Mouse (Mus musculus): ENCODE data around the gene Trim24.

Trim24 gene

DNA sequence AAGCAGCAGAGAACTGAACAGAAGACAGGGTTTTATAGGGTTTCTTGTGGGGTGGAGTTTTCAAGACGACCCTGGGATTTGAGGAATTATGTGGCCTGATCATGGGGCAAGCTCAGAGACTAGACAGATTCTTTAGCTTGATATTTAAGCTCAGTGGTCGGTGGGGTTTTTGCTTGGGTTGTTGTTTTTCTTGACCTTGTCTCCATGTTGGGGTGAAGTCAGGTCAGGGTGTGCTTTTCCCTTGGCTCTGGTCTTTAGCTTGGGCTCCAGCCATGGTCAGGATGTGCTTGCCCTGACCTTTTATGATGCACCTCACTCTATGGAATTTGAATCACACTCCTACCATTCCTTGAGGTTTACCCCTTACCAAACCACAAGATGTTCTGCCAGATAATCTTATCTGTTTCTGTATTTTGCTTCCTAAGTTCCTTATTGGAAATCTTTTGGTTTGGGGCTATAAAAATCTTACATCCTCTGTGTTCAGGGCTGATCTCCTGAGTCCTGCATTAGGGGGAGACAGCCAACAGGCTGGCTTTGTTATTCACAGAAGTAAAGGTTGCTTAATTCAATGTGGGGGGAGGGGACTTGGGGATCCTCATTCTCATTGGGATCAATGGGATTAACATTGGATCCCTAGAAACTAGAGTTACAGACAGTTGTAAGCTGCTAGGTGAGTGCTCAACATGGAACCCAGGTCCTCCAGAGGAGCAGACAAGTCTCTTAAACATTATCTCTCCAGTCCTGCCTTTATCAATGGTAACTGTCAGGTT, 6.5 kb upstream of the Trim24 start:
- no peak for DNase-seq

DNA sequence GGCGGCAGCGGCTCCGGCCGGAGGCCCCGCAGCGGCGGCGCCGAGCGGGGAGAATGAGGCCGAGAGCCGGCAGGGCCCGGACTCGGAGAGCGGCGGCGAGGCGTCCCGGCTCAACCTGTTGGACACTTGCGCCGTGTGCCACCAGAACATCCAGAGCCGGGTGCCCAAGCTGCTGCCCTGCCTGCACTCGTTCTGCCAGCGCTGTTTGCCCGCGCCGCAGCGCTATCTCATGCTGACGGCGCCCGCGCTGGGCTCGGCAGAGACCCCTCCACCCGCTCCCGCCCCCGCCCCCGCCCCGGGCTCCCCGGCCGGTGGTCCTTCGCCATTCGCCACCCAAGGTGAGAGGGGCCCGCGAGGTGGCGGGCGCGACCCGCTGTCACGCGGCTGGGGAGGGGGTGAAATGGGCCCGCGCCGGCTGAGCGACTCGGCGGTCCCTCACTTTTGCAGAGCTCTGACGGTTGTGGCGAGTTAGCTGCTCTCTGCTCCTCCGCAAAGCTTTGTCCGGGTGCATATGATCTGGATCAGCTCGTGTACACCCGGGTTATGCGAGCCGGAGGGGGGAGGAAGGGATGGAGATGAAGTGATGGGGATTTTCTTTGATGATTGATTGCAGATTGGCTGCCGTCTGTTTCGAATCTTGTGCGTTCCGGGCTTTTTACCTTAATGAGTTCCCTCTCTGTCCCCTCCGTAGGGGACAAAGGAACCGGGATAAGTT, 683 bp downstream of the Trim24 start:
- peak; percentile 54 to 74 for DNase-seq

DNA sequence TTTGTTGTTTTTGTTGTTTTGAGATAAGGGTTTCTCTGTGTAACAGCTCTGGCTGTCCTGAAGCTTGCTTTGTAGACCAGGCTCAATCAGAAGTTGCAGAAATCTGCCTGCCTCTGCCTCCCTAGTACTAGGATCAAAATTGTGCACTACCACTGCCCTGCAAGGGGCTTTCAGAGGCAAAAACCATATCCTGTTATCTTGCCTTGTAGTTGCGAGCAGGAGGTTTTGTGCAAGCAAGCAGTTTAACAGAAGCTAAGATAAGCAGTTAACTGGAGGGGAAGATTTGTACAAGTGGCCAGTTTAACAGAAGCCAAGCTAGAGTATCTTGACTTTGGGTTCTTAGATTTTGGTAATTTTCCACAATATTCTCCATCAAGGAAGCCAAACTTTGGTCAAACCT, 2.2 kb downstream of the Trim24 start:
- DNase-seq, result no peak

DNA sequence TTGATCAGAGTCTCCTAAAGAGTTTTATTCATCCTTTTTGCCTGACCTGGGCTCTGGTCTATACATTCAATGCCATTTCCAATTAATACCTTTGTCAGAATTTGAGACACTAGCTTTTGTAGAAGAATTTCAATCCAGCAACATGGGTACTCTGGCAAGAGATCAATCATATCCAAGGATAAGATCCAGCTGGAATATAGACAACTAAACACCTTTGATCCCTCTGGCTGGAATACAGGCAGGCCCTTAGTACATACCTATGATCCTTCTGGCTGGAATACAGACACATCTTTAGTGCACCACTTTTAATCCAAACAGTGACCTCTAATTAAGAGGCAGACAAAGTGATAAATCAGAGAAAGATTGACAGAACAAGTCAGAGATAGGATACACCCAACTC, 3.1 kb downstream of the Trim24 start:
- DNase-seq, result no peak

DNA sequence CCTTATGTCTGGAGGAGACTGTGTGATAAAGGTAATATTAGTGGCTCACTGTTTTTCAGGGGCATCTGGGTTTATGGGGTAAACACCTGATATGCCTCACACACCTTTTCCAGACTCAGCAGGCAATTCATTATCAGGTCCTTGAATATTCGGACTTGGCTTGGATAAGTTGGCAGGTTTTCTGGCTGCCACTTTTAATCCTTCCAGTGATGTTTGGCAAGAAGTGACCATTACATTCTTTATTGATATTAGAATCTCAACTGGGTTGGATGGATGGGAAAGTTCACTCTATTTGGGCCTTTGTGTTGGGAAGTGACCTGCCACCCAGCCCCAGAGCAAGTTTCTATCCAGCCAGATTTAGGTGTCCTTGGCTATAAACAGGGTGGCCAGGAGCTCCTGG, 7.6 kb downstream of the Trim24 start:
- DNase-seq, result no peak

DNA sequence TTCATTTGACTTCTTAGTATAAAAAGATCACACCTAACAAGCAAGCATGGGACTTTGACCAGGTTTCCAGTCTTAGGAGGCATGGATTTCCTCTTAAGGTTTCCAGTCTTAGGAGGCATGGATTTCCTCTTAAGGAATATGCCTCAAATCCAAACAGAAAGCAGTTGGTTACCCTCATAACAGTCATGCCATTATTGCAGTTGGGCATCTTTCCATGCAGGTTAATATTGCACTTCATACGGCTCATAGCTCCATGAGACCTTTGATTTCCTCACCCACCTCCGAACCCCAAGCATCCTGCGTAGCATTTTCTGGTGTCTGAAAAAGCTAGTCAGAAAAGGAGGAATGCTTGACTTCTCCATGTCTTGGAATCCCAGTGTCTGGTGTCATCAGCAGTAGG, 10.0 kb downstream of the Trim24 start:
- DNase-seq, result peak in 1 of 2 experiments; percentile 24

DNA sequence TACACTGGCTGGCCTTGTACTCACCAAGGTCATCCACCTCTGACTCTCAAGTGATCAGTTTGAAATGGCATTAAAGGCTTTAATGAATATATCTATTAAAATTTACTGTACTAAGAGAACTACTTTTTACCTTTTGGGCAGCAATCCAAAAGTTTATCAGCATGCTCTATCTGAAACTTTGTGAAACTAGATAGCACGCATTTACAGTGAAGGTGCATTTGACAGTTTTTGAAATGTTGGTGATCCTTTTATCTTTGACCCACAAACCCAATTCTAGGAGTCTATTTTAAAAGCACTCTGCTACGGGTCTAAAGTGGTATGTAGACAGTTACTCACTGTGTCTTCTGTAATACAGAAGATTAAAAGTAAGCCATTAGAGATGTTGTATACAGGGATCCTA, 23.0 kb downstream of the Trim24 start:
- no peak for DNase-seq

DNA sequence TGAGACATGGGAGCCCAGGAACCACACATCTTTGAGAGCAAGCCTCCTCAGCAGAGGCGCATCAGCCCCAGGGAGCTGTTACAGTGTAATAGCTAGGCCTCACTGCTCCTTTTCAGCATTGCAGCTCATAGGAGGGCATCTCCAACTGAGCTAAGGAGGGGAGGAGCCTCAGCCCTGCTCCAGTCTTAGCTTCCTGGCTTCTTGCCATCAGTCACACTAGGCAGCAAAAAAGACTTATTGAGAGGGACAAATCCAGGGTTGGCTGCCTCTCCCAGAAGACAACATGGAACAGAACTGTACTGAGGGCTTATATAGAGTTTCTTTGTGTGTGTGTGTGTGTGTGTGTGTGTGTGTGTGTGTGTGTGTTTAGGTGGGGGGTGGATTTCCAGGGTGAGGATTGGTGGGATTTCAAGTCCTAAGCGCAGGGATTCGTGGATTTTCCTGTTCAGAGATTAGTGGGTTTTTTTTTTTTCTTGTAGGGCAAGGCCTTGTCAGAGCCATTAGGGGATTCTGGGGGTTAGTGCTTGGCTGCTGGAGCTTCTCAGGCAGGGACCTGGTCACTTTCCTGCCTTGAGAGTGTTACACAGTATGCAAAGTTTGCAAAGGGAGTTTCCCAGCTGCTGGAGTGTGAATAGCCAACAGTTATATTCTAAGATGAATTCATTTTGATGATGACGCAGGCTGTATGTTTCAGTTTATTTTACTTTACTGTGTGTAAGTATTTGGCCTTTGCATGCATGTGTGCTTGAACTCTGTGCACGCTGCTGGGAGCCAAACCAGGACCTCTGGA, 25.2 kb downstream of the Trim24 start:
- DNase-seq, result peak; percentile 67 to 72

DNA sequence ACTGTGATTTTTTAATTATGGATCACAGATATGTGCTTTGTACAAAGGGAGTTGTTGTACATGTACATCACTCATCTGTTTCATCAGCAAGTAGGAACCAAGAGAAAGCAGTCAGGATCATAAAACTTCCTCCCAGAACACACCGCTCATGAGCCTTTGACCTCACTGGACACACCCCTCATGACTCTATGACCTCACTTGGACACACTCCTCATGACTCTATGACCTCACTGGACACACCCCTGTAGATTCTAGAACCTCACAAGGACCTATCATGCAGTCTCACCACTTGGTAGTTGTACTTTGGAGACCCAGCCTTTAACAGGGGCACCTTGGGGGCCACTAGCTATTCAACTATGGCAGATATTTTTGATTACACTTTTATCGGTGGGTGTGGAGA, 29.6 kb downstream of the Trim24 start:
- DNase-seq, result no peak

DNA sequence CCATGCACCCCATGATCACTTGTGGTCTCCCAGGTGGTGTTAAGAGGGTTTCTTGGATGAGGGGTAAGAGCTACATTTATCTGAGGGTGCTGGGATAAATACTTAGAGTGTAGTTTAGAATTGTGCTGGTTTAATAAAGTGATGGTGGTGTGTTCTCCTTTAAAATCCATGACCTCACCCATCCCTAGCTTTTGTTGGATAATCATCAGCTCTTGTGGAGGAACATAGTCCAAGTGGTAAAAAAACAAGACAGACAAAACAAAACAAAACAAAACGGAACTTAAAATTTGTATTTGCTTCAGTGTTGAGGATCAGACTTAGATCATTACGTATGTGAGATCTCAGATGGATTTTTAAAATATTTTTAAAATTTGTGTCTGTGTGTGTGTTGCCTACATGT, 31.2 kb downstream of the Trim24 start:
- no peak for DNase-seq

DNA sequence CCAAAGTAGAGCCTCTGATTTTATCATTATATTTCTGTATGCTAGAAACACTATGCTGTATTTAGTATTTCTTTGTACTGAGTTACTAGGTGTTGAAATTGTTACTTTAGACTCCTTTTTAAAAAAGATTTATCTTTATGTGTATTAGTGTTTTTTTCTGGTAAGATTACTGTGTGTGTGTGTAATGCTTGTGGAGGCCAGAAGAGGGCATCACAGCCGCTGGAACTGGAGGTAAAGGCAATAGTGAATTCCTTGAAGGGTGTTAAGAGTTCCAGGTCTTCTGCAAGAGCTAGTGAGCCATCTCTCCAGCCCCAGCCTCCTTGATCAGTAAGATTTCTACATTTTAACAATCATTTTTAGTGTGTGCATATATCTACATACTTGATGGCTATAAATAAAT, 33.2 kb downstream of the Trim24 start:
- no peak for DNase-seq

DNA sequence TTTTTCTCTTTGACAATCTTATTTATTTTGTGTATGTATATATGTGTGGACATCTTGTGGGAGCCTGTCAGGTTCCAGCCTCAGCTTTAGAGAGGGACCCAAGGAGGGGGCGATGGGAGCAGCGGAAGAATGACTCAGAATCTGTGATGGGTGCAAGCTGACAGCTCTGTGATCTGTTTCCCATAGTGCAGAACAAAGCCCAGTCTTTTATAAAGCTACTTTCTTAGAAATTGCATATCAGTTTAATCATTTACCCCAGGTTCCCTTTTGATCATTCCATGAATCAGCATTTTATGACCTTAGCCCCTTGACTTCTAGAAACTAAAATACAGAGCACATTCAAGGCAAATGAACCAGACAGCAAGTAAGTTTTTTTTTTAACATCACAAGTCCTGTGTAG, 42.9 kb downstream of the Trim24 start:
- no peak for DNase-seq

DNA sequence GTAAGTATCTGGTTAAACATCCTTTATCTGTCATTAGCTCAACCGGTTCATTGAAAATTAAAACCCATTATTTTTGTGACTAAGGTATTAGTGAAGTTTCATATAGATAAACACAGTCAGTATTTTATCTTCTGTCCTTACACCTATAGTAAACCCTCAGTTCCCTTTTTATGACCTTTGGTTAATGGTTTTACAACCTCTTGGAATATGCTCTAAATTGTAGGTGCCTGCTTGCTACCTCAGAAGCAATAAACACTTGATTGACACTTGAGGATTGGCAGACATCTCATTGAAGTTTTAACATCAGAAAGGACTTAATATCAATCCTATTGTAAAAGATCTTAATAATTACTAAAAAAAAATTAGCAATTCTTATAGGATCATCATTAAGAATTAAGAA, 54.5 kb downstream of the Trim24 start:
- no peak for DNase-seq

DNA sequence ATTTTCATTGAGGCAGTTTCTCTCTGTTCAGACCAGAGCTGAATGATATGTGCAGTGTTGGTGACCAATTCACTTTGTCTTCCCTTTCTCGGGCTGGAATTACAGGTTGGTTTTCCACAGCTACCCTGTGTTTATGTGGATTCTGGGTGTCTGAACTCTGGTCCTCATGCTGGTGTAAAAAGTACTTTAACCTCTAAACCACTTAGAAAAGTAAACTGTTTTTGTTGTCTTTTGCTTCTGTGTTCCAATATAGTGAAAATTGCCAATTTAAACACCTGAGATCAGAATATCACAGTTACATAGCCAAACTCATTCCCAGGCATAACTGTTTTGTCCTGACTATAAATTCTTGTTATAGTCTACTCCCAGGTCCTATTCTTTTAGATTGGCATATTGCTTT, 56.1 kb downstream of the Trim24 start:
- DNase-seq, result no peak

DNA sequence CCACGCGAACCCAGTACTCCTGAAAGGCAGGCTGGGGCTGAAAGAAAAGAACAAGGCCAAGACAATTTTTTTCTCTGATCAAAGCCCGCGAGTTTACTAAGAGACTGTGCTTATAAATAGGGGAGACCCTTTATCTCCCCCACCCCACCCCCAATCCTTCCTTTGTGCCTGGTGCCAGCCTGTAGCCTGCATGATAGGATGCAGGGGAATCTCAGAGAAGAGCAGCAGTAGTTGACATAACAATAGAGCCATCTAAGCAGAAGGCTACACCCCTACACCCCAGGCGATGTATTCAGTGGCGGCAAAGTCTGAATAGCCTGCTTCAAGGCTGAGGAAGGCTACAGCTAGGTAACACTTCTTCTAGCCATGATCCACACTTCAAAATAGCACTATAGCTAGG, 65.9 kb downstream of the Trim24 start:
- DNase-seq, result no peak

DNA sequence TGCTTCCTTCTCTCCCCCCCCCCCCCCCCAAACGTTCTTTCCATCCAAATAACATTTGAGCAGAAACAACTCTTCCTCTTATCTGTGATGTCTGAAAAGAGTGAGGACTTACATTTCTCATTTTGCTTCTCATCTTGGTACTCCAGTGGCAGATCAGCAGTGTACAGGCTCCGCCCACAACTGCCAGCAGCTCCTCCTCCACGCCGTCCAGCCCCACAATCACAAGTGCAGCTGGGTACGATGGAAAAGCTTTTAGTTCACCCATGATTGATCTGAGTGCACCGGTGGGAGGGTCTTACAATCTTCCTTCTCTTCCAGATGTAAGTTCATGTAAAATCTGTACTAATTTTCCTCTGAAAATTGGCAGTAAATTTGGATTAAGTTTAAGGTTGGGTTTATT, 80.7 kb downstream of the Trim24 start:
- no peak for DNase-seq

DNA sequence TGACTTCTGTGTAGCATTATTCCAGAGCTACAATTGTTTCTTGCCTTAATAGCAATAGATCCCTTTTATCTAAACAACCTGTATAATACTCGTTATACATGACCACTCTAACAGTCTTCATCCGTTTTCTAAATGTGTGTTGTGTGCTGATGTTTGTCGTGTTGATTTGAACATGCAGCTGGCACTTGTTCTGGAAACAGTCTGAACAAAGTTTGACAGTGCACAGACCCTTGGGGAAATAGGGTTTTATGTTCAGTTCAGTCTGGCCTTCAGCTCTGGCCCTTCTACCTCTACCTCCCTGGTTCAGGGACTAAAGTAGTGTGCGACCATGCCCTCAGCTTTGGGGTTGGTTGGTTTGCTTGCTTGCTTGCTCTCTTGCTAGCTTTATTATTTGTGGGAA, 96.8 kb downstream of the Trim24 start:
- DNase-seq, result no peak

DNA sequence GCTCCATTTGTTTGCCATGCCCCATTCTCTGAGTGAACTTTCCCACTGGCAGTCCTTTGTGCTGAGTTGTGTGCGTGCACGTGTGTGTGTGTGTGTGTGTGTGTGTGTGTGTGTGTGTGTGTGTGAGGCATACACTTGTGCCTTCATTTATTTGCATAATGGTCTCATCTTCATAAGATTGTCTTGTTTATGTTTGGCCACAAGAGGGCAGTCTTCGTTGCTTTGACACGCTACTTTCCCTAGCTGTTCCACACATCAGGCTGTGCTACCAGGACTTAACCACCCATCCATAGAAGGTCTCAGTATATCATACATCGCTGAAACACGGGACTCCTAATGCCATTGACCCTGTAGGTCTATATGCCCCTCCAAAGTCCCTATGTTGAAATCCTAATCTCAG, 136.8 kb downstream of the Trim24 start:
- DNase-seq, result peak in 1 of 2 experiments; percentile 58

DNA sequence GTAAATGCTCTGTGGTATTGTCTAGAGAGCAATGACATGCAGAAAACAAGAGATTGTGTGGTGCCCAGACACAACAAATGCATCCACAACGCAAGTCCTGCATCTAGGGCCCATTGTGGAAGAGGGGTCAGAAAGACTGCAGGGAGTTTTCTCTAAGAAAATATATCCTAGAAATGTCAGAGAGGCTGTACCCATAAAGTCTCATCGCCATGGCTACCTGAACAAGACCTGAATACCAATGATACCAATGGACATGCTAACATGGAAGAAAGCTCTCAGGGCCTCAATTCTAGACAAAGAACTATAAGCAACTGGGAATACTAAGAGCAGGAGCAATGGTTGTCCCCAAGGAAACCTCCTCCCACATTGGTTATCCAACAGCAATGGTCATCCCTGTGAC, 142.2 kb downstream of the Trim24 start:
- no peak for DNase-seq

Data from kidney, postnatal 25 days (tissue).